Mouse (Mus musculus): ENCODE data around the gene Galnt2.

DNA sequence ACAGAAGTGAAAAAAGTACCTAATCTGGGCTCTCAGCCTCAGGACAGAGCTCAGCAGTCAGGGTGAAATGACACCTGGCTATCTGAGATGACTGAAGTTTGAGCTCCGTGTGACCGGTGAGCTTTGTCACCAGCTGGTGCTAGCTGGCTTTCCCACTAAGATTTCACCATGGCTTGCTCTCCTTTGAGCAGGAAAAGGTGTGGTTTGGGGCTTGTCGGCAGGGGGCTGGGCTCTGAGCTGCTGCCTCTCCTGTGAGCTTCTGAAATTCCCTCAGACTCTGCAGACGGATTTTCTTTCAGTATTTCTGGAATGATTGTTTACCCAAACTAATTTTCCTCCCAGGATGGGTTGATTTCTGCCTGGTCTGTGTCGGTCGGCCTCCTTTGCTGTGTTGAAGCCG, 75.4 kb downstream of the Galnt2 start:
- TF ChIP-seq POLR2A (IDR thresholded peaks at IDR 0.05; ENCODE audit: borderline replicate concordance, low read depth, low read length) (no peak), CTCF (IDR thresholded peaks at IDR 0.05; ENCODE audit: low read depth, low read length) (no peak)

Data from bone marrow macrophage, adult 2 months (primary cell).